Mouse (Mus musculus) brain, embryonic 14.5 days (tissue): ENCODE results near the gene Gm6217. TPM values are rescaled to one million over a fixed set of nuclear protein-coding genes. Genes with fewer than 3 reads are reported as not detected.
A peak's percentile ranks its signal among the peaks of the same experiment; 100 is the strongest.
"Not testable (repeated sequence)": the region's sequence is repeated elsewhere in the genome, so short reads cannot be mapped to it uniquely, and the experiment has no call there.

Source experiments
- DNase-seq: peaks from one replicate; pipeline ENCODE4 v3.0.0-alpha.2; 2011; ENCODE audit warnings: low read depth
- CTCF ChIP-seq: fragments of 200-500 bp; IDR thresholded peaks from 2 replicates; pipeline ENCODE4 v1.5.1; 2012; ENCODE audit warnings: inconsistent platforms, mild to moderate bottlenecking, moderate library complexity, borderline replicate concordance; ENCODE audit not compliant: insufficient read depth, insufficient read length; ENCODE audit errors: extremely low read depth
- POLR2A ChIP-seq: fragments of 200-500 bp; IDR thresholded peaks from 2 replicates; pipeline ENCODE4 v1.6.1; 2012; ENCODE audit warnings: mild to moderate bottlenecking, inconsistent platforms, borderline replicate concordance; ENCODE audit not compliant: poor library complexity, insufficient read depth, insufficient read length, severe bottlenecking; ENCODE audit errors: extremely low read depth
- polyA plus RNA-seq: library from polyadenylated mRNA; depleted of rRNA; stranded (reverse); fragments of >200 nt; gene quantifications from 2 replicates; pipeline ENCODE4 v1.2.3, GENCODE M21; 2012; rRNA removed

Gm6217 gene
- polyA plus RNA-seq, 1 experiment: not detected

DNA sequence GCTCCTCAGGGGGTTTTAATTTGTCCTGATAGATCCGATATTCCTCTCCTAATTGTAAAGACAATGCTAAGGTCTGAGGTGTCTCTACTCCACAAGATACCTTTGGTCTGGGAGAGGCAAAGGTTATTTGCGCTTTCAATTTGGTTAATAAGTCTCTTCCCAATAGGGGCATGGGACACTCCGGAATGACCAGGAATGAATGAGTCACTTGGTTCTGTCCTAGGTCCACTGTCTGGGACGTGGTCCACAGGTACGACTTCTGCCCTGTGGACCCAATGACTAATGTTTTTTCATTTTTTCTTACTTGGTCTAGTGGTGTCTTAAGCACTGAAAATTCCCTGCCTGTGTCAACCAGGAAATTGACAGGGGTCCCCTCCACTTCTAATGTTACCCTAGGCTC, 7.5 kb upstream of the Gm6217 start:
- no peak for DNase-seq
- TF ChIP-seq CTCF: no peak
- no peak for TF ChIP-seq POLR2A

DNA sequence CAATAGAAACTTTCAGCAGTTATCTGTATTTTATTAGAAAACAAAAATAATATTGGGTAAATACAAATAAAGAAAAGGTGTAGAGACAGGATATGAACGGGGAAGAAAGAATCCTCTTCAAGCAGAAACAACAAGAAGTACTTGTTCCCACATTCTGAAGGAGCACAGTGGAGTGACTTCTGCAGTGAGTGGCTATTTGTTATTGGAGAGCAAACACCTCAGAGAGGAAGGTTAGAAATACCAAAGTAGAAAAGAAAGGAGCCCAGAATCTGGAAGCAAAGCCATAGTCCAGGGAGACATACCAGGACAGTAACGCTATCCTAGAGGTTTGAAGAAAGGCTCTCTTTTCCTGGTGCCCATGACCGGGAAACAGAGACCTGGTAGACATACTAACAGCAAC, 641 bp downstream of the Gm6217 start:
- DNase-seq: not testable (repeated sequence)

DNA sequence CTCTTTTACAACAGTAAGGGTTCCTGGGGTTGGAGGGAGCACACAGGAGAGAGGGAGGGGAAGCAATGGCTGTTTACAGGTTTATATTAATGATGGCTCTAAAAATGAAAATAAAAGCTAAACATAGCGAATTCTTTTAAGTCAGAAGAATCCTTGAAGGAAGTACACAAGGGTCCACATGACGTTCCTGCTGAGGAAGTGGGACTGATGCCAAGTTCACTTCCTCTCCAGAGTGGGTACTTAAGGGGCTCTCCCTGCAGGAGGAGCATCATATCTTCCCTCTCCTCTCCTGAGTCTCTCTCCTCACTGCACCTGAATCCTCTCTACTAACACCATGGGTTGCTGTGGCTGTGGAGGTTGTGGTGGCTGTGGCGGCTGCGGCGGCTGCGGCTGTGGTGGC, 6.5 kb downstream of the Gm6217 start, which contains the start of gene A030014E15Rik:
Gene A030014E15Rik (plus strand): TSS at position 268 of the 400 bp plus-strand sequence.
- TF ChIP-seq CTCF (no peak), POLR2A (no peak)
- DNase-seq: peak; percentile 7

DNA sequence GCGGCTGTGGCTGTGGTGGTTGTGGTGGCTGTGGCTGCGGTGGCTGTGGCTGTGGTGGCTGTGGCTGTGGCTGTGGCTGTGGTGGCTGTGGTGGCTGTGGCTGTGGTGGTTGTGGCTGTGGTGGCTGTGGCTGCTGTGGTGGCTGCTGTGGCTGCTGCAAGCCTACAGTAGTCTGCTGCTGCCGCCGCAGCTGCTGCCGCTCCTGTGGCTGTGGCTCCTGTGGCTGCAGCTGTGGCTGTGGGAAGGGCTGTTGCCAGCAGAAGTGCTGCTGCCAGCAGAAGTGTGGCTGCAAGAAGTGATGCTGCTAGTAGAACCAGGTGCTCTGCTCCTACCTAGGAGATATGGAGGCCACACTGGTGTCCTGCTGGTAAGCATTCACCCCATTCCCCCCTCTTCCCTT, 17.8 kb downstream of the Gm6217 start:
- not testable (repeated sequence) for DNase-seq

DNA sequence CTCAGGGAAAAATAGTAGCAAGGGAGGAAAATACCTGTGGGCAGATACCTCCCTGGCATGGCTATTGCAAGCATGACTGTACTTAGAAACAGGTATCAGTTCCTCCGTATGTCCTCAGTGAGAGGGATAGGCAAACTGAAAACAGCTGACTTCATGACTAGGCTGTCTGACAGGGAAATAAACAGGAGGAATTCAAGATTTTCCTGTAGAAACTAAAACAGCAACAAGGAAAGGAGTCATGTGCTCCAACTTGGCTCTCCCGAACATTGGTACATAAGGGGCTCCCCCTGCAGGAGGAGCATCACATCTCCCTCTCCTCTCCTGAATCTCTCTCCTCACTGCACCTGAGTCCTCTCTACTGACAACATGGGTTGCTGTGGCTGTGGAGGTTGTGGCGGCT, 18.2 kb downstream of the Gm6217 start, which contains the start of gene A030005L19Rik:
Gene A030005L19Rik (plus strand): TSS at position 301 of the 400 bp plus-strand sequence.
- TF ChIP-seq CTCF (no peak), POLR2A (no peak)
- no peak for DNase-seq

DNA sequence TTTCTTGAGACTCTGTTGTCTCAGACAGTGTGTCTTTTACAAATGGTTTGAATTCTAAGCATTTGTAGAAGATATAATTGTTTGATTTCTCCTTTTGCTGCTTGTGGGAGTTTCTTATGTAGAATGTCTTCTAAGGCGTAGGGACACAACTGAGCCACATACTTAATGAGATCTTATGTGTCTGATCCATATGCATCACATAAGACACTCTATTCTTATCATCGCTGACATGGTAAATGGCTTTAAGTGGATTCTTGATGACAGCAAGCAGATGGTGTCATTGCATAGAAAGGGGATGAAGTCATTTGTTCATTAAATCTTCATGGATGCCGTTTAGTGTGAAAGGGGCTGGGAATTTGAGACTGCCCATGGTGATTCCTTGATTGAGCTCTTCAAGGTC, 25.3 kb downstream of the Gm6217 start:
- TF ChIP-seq CTCF (no peak), POLR2A (no peak)
- DNase-seq: peak; percentile 42

DNA sequence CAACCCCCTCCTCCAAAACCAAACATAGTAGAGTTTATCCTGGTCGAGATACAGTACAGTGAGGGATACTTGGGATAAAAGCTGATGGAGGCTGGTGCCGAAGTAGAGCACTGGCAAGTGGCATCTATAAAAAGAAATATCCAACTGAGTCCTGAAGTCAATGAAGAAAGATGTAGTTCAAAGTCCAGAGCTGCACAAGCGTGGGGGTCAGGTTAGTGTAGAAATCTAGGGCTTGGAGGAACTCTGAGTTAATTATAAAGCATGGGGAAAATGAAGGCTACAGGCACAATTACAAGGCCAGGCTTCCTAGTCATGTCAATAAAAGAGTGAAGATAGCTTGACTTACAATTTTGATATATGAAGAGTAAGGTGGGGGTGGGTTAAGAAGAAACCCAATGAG, 30.0 kb downstream of the Gm6217 start:
- DNase-seq: no peak
- TF ChIP-seq CTCF (no peak), POLR2A (no peak)

DNA sequence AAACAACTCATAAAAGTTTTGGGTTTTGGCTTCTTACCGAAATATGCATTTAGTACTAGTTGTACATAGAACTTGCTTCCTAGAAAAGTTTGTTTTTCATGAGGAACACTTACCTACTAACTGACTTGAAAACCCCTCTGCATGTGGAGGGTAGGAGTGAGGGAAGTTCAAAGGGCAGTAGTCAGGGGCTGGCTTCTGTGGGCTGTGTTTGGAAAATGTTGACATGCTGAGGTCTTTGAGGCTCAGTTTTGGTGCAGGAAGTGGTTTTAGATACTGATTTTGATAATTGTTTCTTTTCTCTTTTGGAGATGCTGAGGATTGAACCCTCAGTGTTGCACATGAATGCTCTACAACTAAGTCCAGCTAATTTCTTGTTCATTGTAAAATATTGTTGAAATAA, 30.6 kb downstream of the Gm6217 start:
- DNase-seq: no peak
- TF ChIP-seq POLR2A (no peak), CTCF (no peak)

DNA sequence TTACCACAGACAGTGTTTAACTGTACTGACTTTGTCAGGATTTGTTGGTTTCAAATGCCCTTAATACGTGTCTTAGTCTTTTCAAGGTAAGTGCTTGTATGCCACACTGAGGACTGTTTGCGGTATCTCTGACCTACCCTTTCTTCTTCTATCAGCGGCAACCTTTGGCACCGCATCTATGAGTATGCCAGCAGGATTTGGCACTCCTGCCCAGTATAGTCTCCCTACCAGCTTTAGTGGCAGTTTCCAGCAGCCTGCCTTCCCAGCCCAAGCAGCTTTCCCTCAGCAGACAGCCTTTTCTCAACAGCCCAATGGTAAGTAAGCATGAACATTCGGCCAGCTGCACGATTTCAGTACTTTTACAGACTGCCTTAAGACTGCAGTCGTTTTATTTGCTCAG, 37.9 kb downstream of the Gm6217 start:
- no peak for DNase-seq
- TF ChIP-seq POLR2A (no peak), CTCF (no peak)

Other genes starting within 250 kb of the Gm6217 start
- gene Mff, start 206.5 kb downstream of the Gm6217 start, polyA plus RNA-seq: 299 and 302 TPM in 2 replicates
- gene Tm4sf20, start 162.9 kb downstream of the Gm6217 start, polyA plus RNA-seq: not detected in 2 replicates
- gene Gm47791, start 160.2 kb downstream of the Gm6217 start, polyA plus RNA-seq: not detected in 2 replicates
- gene Agfg1, start 91.9 kb downstream of the Gm6217 start, polyA plus RNA-seq: 52.6 and 55.4 TPM in 2 replicates
- 2.2 and 3.0 TPM in 2 replicates for gene A030005L19Rik, start 18.1 kb downstream of the Gm6217 start, polyA plus RNA-seq
- gene A030014E15Rik, start 6.5 kb downstream of the Gm6217 start, polyA plus RNA-seq: 0.24 TPM in 1 of 2 replicates, not detected in the other
- not detected in 2 replicates for gene A030003K21Rik, start 12.0 kb upstream of the Gm6217 start, polyA plus RNA-seq
- gene Gm7544, start 24.6 kb upstream of the Gm6217 start, polyA plus RNA-seq: not detected in 2 replicates
- not detected in 2 replicates for gene Gm47955, start 28.9 kb upstream of the Gm6217 start, polyA plus RNA-seq
- not detected in 2 replicates for gene Gm47959, start 69.1 kb upstream of the Gm6217 start, polyA plus RNA-seq
- 1.00 and 1.1 TPM in 2 replicates for gene Slc19a3, start 107.0 kb upstream of the Gm6217 start, polyA plus RNA-seq
- not detected in 2 replicates for gene Krtap28-10, start 111.1 kb upstream of the Gm6217 start, polyA plus RNA-seq
- not detected in 2 replicates for gene Gm47969, start 113.5 kb upstream of the Gm6217 start, polyA plus RNA-seq
- gene A030005K14Rik, start 128.0 kb upstream of the Gm6217 start, polyA plus RNA-seq: not detected in 2 replicates
- gene Krtap28-13, start 129.5 kb upstream of the Gm6217 start, polyA plus RNA-seq: not detected in 2 replicates
- 0.11 TPM in 1 of 2 replicates, not detected in the other for gene Ccl20, start 185.4 kb upstream of the Gm6217 start, polyA plus RNA-seq
- gene Daw1, start 228.4 kb upstream of the Gm6217 start, polyA plus RNA-seq: 2.3 and 2.8 TPM in 2 replicates